Mouse (Mus musculus) layer of hippocampus, postnatal 36 days (tissue): ENCODE results near the gene H2-Ke6. TPM values are rescaled to one million over a fixed set of nuclear protein-coding genes. Genes with fewer than 3 reads are reported as not detected.

Experiments used
- DNase-seq, 2 experiments: peaks; one replicate each; pipeline ENCODE4 v3.0.0; 2022
- total RNA-seq, 2 experiments: library from RNA; stranded (reverse); gene quantifications; 2 replicates each; pipeline ENCODE4 v1.2.3; 2021

The H2-Ke6 gene
- total RNA-seq, result 10 to 100 TPM; 60.2 to 61.7 TPM

DNA sequence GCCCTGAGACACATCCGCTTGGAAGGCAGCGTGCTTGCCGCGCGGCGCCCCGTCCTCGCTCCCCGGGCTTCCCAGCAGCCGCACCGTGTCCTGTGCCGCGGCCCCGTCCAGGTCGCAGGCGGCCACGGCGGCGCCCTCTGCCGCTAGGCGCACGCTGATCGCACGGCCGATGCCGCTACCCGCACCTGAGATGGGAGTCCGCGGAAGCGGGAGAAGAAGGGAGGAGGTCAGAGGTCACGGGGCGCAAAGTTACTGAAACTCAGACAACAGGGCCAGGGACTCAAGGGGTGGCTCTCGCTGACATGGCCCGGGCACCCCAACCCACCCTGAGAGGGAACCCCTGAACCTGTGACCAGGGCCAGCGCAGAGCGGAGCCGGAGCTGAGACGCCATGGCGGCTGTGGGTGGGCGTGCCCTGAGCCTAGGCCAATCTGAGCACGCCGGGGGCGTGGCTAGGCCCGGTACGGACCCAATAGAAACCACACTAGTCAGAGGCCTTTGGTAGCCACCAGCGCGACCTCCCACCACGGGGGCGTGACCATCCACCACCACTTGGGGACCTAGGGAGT, at the start of gene H2-Ke6:
TSS of gene H2-Ke6 (minus strand) at position 405 of the 568 bp plus-strand sequence.
- peak; percentile 92 for DNase-seq

DNA sequence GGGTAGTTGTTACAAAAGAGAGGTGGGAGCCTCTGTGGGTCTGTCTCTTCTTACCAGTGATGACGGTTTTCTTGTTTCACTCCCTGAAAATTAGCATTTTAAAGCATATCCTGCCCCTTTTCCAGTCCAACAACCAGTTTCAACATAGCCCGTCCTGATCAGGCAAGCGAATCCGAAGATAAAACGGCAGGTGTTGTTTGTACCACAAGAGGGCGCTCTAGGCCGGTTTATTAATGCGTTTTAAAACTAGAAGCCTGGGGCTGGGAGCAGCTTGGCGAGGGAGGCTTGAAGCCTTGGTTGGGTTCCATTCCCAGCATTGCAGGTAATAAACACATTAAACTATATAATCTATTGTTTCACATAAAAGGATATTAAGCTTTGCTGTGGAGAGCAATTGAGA, 49.7 kb upstream of the H2-Ke6 start:
- DNase-seq, result peak; percentile 45 to 56

DNA sequence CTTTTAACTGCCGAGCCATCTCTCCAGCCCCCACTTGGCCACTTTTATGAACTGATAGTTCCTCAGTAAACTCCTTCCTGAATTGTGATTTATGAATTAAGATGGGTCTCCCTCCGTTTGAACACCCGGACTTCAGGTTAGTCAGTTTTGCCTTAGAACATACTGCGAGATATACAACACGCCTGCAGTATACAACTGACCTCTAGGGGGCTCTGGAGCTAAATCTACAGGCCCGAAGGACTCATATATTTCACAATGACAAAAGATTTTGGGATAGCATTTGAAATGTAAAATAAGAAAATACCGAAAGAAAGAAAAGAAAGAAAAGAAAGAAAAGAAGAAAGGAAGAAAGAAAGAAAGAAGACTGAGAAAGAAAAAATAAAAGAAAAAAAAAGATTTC, 47.4 kb upstream of the H2-Ke6 start:
- DNase-seq, result peak; percentile 17 to 61

DNA sequence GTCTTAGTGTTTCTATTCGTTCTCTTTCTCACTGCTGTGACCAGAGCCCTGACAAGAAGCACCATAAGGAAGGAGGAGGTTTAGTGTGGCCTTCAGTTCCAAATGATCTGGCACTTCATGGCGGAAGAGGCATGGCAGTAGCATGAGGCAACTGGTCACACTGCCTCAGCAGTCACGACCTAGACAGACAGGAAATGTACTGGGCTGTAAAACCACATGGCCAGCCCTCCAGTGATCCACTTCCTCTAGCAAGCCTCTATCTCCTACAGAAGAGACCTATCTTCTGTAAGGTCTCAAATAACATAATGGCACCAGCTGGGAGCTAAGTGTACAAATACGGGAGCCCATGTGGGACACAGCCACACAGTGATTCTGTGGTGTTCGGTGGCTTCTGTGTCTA, 44.2 kb upstream of the H2-Ke6 start:
- no peak for DNase-seq

DNA sequence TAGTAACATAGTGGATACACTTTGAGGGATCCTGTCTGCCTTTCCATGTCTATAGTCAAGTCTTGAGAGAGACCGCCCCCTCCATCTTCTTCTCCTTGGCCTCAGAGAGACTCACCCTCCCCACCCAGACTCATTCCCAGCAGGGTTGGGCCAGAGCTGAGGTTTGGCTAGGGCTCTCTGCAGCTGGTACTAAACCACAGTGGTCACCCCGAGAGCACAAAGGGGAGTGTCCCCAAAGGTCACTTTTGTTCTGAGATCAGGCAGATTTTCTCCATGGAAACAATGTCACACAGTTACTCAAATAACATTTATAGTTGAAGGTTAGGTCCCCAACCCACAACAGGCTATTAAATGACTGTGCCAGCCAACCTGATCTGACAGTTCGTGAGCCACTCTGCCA, 41.0 kb upstream of the H2-Ke6 start:
- no peak for DNase-seq

DNA sequence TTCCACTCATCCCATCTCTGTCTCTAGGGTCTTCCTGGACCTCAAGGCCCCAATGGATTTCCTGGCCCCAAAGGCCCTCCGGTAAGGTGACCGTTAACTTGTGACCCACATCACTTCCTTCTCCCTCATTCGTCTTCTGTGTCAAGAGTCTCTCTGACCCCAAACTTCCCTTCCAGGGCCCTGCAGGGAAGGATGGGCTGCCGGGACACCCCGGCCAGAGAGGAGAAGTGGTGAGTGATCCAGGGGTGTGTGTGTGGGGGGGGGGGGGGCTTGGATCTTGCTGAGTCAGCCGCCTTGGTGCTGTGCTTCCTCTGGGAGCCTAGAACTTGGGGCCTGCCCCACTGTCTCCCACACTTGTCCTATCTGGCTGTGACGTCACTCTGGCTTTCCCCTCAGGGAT, 29.4 kb upstream of the H2-Ke6 start:
- no peak for DNase-seq

DNA sequence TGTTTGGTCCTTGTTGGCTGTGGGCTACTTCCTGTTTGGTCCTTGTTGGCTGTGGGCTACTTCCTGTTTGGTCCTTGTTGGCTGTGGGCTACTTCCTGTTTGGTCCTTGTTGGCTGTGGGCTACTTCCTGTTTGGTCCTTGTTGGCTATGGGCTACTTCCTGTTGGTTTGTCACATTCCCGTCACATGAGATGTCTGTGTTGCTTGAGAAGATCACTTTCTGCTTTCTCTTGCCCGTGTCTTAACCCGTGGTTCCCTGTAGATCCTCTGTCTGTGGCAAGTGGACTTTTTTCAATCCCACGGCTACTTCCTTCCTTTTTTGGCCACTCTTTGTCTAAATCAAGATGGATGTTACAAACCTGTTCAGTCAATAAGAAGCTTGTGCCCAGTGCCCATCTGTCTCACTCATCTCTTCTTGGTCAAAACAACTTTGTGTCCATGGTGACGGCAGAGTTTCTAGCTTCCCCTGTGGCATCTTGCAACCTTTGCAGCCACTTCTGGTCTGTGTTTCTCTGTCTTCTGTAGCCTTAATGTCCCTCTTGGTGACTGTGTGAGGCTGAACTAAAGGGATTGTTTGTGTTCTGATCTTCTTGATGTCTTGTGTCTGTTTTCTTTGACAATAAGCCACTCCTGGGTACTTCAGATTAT, 19.7 kb upstream of the H2-Ke6 start:
- no peak for DNase-seq

DNA sequence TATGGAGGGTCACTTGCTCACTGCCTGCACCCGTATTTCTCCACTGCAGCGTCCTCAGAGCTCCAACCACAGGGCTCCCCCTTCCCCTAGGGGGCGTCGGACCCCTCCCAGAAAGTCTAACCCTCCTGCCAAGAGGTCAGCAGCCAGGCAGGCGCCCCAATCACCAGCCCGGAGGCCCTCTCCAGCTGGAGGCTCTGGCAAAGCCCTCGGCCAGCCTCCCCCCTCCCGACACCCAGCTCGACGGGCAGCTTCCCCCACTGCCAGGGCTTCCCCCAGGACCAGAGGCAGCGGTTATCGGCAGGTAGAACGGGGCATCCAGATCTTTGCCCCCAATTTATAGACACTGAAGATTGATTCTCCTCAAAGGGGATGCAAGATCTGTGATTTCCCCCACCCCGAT, 18.1 kb upstream of the H2-Ke6 start:
- no peak for DNase-seq

DNA sequence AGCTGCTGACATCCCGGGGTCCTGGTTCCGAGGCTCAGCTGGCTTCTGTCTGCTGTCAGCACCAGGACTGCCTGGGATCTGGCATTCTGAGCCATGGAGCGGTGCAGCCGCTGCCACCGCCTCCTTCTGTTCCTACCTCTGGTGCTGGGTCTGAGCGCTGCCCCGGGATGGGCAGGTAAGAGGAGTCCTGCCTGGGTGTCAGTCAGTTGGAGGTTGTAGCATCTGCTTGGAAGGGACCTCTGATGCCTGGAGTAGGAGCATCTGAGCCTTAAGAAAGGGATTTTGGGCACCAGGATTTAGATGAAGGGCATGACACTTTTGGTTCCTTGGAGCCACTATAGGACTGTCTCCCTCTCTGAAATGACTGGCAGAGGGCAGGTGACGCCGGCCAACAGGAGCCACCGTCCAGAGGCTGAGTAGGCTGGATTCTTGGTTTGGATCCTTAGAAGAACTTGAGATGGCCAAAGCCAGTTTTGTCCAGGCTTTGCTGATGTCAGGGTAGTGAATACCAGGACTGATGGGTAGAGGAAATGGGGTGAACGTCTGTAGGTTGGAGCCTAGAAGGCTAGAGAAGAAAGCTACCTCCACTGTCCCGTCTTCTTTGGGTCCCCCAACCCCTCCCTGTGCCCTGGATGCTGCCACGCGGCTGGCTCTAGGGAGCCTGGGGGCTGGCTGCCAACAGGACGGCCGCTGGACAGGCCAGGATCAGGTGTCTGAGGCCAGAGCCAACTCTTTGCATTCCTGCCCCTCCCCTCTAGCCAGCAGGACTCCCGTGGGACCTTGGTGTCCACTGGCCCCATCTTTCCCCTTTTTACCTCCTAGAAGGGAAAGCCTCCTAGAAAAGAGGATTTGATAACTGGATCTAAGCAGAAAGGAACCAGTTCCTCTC, 11.9 kb upstream of the H2-Ke6 start:
- no peak for DNase-seq

DNA sequence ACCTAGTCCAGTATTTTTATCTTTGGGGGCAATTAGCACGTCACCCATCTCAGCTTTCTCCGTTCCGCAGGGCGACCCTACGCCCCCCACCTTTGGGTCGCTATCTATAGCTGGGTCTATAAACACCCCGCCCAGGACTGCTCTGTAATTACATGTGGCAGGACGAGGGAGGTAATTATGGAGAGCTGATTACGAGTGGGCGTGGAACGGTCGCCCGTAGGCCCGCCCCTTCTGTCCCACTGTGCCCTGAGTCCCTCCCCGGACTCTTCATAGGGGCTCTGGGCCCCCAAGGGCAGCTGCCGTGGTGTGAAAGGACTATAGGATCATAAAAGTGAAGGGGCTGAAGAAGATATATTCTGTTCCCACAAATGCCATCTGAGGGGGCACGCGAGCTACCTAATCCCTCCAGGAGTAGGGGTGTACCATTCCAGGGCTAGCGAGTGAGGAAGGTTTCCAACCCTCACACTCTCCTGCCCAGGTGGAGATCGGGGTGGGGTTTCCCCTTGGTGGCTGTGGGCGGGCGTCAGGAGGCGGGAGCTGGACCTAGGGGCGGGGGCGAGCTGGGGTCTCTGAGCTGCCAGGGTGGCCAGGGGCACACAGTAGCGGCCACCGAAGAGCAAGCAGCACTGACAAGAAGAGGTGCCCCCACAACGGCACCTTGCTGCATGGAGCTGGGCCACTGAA, 11.2 kb upstream of the H2-Ke6 start, which contains the start of gene Col11a2:
TSS of gene Col11a2 (plus strand) at position 560 of the 684 bp plus-strand sequence.
- no peak for DNase-seq

DNA sequence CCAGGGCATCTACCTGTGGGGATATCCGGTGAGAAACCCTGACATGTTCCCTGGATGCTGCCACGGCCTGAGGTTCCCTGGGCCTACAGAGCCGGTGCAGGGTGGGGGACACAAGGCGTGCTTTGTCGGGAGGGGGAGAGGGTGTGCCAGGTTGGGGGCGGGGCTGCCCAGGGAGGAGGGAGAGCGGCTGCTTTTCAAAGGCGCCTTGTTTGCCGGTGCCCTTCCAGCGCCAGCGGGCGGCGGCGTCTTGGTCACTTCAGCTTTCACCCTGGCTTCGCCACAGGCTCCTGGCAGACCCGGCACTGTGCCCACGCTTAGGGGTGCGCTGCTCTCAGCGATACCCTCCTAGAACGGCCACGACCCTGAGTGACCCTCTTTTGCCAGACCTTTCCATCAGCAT, 10.6 kb upstream of the H2-Ke6 start:
- peak in 1 of 2 experiments; percentile 78 for DNase-seq

DNA sequence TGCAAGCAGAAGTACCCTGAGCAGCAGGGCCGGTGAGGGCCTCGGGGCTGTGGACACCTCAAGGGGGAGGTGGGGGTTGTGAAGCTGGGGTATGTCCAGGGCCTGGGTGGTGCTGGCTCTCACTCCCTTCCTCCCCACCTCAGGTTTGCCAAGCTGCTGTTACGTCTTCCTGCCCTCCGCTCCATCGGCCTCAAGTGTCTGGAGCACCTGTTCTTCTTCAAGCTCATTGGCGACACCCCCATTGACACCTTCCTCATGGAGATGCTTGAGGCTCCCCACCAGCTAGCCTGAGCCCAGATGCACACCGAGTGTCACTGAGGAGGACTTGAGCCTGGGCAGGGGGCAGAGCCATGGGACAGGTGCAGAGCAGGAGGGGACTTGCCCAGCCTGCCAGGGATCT, 9.4 kb upstream of the H2-Ke6 start:
- no peak for DNase-seq

DNA sequence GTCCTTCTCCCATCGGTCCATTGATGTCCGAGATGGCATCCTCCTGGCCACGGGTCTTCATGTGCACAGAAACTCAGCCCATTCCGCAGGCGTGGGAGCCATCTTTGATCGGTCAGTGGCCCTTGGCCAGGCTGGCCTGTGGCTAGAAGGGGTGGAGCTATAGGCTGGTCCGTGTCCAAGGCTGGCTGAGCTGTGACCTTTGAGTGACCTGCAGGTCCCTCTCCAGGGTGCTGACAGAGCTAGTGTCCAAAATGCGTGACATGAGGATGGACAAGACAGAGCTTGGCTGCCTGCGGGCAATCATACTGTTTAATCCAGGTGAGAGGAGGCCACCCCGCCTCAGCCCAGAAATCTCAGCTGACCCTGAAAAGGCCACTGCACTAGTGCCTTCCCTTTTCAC, 8.8 kb upstream of the H2-Ke6 start:
- DNase-seq, result no peak

DNA sequence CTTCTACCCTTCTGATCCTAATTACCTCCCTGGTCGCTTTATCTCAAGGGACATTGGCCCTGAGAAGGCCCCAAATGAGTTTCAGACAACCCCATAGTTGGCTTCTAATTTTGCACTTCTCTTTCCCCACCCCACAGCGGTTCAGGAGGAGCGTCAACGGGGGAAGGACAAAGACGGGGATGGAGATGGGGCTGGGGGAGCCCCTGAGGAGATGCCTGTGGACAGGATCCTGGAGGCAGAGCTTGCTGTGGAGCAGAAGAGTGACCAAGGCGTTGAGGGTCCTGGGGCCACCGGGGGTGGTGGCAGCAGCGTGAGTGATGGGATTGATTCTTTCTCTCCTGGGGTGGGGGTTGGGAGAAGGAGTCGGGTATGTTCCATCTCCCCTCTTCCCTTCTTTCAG, 7.7 kb upstream of the H2-Ke6 start:
- no peak for DNase-seq

DNA sequence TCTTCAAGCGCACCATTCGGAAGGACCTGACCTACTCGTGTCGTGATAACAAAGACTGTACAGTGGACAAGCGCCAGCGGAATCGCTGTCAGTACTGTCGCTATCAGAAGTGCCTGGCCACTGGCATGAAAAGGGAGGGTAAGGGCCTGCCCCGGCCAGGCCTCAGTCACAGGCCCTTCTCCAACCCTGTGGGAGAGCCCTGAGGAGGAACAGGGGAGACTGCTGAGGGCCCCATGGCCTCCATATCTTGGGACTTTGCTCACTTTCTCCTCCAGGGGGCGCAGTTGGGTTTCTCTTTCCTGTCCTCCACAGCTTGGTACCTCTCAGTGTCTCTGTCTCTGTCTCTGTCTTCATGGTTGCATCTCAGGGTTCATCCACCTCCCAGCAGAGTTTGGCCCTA, 6.2 kb upstream of the H2-Ke6 start:
- no peak for DNase-seq

DNA sequence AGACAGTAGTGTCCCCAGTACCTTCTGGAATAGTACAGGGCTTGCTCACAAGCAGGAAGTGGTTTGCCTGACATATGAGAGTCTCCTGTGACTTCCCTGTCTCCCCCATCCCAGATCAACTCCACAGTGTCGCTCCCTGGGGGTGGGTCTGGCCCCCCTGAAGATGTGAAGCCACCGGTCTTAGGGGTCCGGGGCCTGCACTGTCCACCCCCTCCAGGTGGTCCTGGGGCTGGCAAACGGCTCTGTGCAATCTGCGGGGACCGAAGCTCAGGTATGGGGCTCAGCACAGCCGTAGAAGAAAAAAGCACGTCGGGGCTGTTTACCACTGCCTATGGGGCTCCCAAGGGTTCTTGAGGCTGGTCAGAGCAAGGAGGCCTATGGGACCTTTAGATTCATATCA, 5.6 kb upstream of the H2-Ke6 start:
- no peak for DNase-seq

DNA sequence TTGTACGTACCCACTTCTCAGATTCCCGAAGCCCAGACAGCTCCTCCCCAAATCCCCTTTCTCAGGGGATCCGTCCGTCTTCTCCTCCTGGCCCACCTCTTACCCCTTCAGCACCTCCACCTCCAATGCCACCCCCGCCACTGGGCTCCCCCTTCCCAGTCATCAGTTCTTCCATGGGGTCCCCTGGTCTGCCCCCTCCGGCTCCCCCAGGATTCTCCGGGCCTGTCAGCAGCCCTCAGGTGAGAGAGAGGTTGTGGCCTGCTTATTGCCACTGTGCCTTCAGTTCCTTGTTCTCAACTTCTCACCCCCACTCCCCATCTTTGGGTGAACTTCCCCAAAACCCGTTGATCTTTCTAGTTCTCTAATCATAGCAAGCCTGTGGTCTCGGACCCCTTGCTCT, 4.9 kb upstream of the H2-Ke6 start:
- DNase-seq, result no peak

DNA sequence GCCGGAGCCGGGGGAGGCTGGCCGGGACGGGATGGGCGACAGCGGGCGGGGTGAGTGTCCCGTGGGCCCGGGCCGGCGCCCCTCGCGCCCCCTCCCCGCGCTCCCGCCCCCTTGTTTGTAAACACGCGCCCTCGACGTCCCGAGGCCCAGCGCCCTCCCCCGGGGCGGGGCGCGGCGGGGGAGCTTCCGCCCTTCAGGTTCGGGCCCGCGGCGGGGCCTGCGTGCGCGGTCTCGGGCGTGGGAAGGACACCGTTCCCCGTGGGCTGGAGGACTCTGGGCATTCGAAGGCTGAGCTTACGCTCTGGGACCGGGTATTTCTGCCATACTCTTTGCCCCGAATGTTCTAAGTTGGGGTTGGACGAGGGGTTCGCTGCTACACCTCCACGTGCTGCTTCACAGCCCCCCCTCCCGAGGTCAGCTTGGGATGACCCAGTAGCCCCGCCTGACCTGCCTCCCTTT, 4.3 kb upstream of the H2-Ke6 start:
- DNase-seq, result peak in 1 of 2 experiments; percentile 74

DNA sequence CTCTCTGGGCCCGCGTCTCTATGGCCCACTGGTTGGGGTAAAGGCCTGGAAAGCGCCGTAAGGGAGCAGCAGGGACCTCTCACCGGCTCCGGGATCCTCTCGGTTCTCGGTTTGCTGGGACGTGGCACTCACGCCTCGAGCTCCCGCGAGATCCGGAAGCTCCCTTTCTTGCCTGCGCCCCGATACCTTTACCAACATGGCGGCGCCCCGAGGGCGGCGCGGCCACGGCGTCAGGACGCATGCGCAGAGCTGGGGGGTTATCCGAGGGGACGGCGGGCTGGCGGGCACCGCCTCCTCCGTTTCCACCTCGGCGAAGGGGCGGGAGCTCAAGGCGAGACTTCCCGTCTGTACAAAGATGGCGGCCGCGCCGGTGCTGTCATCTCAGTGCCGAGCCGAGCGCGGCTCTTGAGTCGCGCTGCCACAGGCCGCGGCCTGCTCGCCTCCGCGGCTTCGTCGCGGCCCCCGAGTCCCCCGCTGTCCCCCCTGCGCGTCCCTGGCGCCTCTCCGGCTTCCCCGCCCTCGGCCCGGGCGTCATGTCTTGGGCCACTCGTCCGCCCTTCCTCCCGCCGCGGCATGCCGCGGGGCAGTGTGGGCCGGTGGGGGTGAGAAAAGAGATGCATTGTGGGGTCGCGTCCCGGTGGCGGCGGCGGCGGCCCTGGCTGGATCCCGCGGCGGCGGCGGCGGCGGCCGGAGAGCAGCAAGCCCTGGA, 3.8 kb upstream of the H2-Ke6 start, which contains the start of the genes Slc39a7 and Rxrb:
TSS of gene Slc39a7 (minus strand) at position 218 of the 709 bp plus-strand sequence.
TSS of gene Rxrb (plus strand) at position 348 of the 709 bp plus-strand sequence.
- peak; percentile 98 to 99 for DNase-seq

DNA sequence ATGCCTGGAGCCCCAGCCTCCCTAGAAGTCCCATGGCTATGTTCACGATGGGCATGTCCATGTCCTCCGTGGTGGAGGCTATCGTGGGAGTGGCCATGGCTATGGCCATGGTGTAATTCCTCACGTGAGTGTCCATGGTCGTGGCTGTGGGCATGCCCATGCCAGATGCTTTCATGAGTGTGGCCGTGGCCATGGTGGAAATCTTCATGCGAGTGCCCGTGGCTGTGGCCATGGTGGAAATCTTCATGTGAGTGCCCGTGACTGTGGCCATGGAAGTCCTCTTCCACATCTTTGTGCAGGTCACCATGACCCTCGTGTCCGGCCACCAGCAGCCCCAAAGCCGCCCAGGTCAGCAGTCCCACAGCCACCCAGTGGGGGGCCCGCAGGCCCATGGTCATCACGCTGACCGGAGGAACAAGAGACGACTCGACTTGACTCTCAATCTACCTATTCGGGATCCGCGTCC, 3.0 kb upstream of the H2-Ke6 start:
- no peak for DNase-seq

DNA sequence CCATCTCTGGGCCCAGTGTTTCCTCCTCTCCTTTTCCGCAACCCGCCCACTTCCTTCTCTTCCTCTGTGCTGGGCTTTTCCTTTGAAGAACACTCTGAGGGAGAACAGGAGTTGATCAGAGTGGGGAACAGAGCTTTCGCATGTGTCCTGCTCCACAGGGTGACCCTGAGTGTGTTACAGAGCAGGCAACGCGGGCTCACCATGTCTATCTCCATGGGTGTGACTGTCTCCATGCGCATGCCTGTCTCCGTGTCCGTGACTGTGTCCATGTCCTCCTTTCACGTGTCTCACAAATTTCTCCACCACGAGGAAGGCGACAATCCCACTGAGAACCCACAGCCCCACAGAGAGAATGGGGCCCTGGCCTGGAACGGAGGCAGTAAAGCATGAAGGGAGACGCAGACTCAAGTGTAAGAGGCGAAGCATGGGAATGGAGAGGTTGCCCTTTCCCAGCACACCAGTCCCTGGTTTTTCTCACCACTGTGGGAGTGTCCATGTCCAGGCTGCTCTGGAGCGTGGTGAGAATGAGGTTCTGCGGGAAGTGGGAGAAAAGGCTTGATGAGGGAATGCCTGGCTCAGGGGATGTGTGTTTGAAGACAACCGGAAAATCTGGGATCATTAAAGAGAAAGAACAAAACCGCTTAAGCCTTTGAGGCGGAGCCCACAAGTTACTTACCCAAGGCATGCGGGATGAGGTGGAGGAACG, 2.2 kb upstream of the H2-Ke6 start:
- DNase-seq, result no peak
